Mouse (Mus musculus) layer of hippocampus, postnatal 14 days (tissue): ENCODE data around the gene Dip2c. TPM values are rescaled to one million over a fixed set of nuclear protein-coding genes. Genes with fewer than 3 reads are reported as not detected.

ENCODE experiments used
- DNase-seq, 2 experiments: peaks; one replicate each; pipeline ENCODE4 v3.0.0; 2021 to 2022; ENCODE audit warnings: low spot score in 2 of 2, mixed read lengths in 1 of 2
- long read RNA-seq, 2 experiments: library from polyadenylated mRNA; stranded (forward); transcript quantifications; one replicate each; pipeline ENCODE4 v2.0.0; 2021
- total RNA-seq, 2 experiments: library from RNA; stranded (reverse); gene quantifications; 2 replicates each; pipeline ENCODE4 v1.2.3; 2021

The Dip2c gene
- 10 to 100 TPM; 65.7 to 71.0 TPM for total RNA-seq
- long read RNA-seq, experiment 1, partial matches to known transcripts = 5 of 10 reads
- long read RNA-seq, experiment 1, other reads (novel, unspliced or antisense) = 5 of 10 reads
- long read RNA-seq, experiment 2, partial matches to known transcripts = 5 of 18 reads
- long read RNA-seq, experiment 2, other reads (novel, unspliced or antisense) = 13 of 18 reads

- peak; percentile 86 for DNase-seq
These were observed at the start of gene Dip2c for GRCm38 (mm10) chr13:9276322-9276855. Gene Dip2c, plus strand, starts transcription at chr13:9276528.

GRCm38 (mm10) chr13:9227078-9227477 lies 49.2 kb upstream of the Dip2c start:
- DNase-seq = peak in 1 of 2 experiments; percentile 23

GRCm38 (mm10) chr13:9237495-9237894 lies 38.8 kb upstream of the Dip2c start:
- no peak for DNase-seq

GRCm38 (mm10) chr13:9239127-9239526 lies 37.2 kb upstream of the Dip2c start:
- DNase-seq = peak in 1 of 2 experiments; percentile 6

- DNase-seq = peak; percentile 13 to 27
These were observed 36.6 kb upstream of the Dip2c start for GRCm38 (mm10) chr13:9239631-9240236.

GRCm38 (mm10) chr13:9261748-9262147 lies 14.6 kb upstream of the Dip2c start:
- no peak for DNase-seq

- DNase-seq = no peak
These were observed 10.8 kb upstream of the Dip2c start for GRCm38 (mm10) chr13:9265516-9265915.

- peak; percentile 35 to 73 for DNase-seq
These were observed 710 bp downstream of the Dip2c start for GRCm38 (mm10) chr13:9276856-9277620.

- DNase-seq = peak in 1 of 2 experiments; percentile 26
These were observed 1.3 kb downstream of the Dip2c start for GRCm38 (mm10) chr13:9277621-9277960.

- no peak for DNase-seq
These were observed 2.3 kb downstream of the Dip2c start for GRCm38 (mm10) chr13:9278636-9279035.

GRCm38 (mm10) chr13:9283050-9283449 lies 6.7 kb downstream of the Dip2c start:
- no peak for DNase-seq

- DNase-seq = no peak
These were observed 13.6 kb downstream of the Dip2c start for GRCm38 (mm10) chr13:9289916-9290315.

GRCm38 (mm10) chr13:9296285-9296684 lies 20.0 kb downstream of the Dip2c start:
- no peak for DNase-seq

- DNase-seq = no peak
These were observed 20.9 kb downstream of the Dip2c start for GRCm38 (mm10) chr13:9297266-9297665.

GRCm38 (mm10) chr13:9297689-9298088 lies 21.4 kb downstream of the Dip2c start:
- DNase-seq = no peak

- no peak for DNase-seq
These were observed 23.3 kb downstream of the Dip2c start for GRCm38 (mm10) chr13:9299657-9300056.

GRCm38 (mm10) chr13:9308863-9309262 lies 32.5 kb downstream of the Dip2c start:
- DNase-seq = no peak

GRCm38 (mm10) chr13:9310806-9311205 lies 34.5 kb downstream of the Dip2c start:
- no peak for DNase-seq

- DNase-seq = no peak
These were observed 36.6 kb downstream of the Dip2c start for GRCm38 (mm10) chr13:9312916-9313315.

GRCm38 (mm10) chr13:9314099-9314712 lies 37.9 kb downstream of the Dip2c start:
- no peak for DNase-seq

GRCm38 (mm10) chr13:9314713-9315112 lies 38.4 kb downstream of the Dip2c start:
- DNase-seq = no peak

- DNase-seq = no peak
These were observed 43.4 kb downstream of the Dip2c start for GRCm38 (mm10) chr13:9319745-9320144.
